Mouse (Mus musculus): ENCODE data around the gene Hira. TPM values are rescaled to one million over a fixed set of nuclear protein-coding genes. Genes with fewer than 3 reads are reported as not detected.

Gene Hira
- polyA plus RNA-seq, 1 experiment, result 43.8 TPM

- no peak for TF ChIP-seq USF1 (IDR thresholded peaks at IDR 0.05; ENCODE audit: low read depth)
- no peak for TF ChIP-seq MAX (IDR thresholded peaks at IDR 0.05)
- no peak for TF ChIP-seq CEBPB (IDR thresholded peaks at IDR 0.05; ENCODE audit: low read depth)
- TF ChIP-seq MYOD1 (IDR thresholded peaks at IDR 0.05; ENCODE audit: control insufficient read depth, insufficient read length, low read depth), result no peak
- no peak for TF ChIP-seq FOSL1 (IDR thresholded peaks at IDR 0.05; ENCODE audit: insufficient read depth, low read length, poor library complexity, severe bottlenecking)
- no peak for TF ChIP-seq CTCF (IDR thresholded peaks at IDR 0.05; ENCODE audit: control insufficient read depth, insufficient read depth, insufficient read length)
- no peak for TF ChIP-seq MYOG (IDR thresholded peaks at IDR 0.05; ENCODE audit: control insufficient read depth, extremely low read depth, insufficient read length)
- H3K4me3 ChIP-seq (ENCODE audit: insufficient read depth, poor library complexity, severe bottlenecking), result no peak overlapping the region
- H3K79me2 ChIP-seq (ENCODE audit: control insufficient read depth, insufficient read depth), result no peaks in the 10 kb centered on the region
- no peaks in the 10 kb centered on the region for H3K36me3 ChIP-seq (ENCODE audit: control insufficient read depth, insufficient read depth)
- no peaks in the 10 kb centered on the region for H3K79me3 ChIP-seq (ENCODE audit: low read depth)
- H3K27me3 ChIP-seq (ENCODE audit: control insufficient read depth, insufficient read depth, insufficient read length), result no peaks in the 10 kb centered on the region
- no peak overlapping the region for H3ac ChIP-seq (ENCODE audit: control insufficient read depth, insufficient read length, low read depth)
These were observed 133.9 kb downstream of the Hira start for GRCm38 (mm10) chr16:19010710-19011109.

GRCm38 (mm10) chr16:19013550-19013949, 136.7 kb downstream of the Hira start:
- H3K4me3 ChIP-seq (ENCODE audit: insufficient read depth, poor library complexity, severe bottlenecking), result no peak overlapping the region
- H3ac ChIP-seq (ENCODE audit: control insufficient read depth, insufficient read length, low read depth), result no peak overlapping the region
- no peaks in the 10 kb centered on the region for H3K27me3 ChIP-seq (ENCODE audit: control insufficient read depth, insufficient read depth, insufficient read length)
- H3K36me3 ChIP-seq (ENCODE audit: control insufficient read depth, insufficient read depth), result no peaks in the 10 kb centered on the region
- TF ChIP-seq MYOG (IDR thresholded peaks at IDR 0.05; ENCODE audit: control insufficient read depth, extremely low read depth, insufficient read length), result no peak
- no peak for TF ChIP-seq CEBPB (IDR thresholded peaks at IDR 0.05; ENCODE audit: low read depth)
- TF ChIP-seq FOSL1 (IDR thresholded peaks at IDR 0.05; ENCODE audit: insufficient read depth, low read length, poor library complexity, severe bottlenecking), result no peak
- no peak for TF ChIP-seq MAX (IDR thresholded peaks at IDR 0.05)
- TF ChIP-seq MYOD1 (IDR thresholded peaks at IDR 0.05; ENCODE audit: control insufficient read depth, insufficient read length, low read depth), result no peak
- no peak for TF ChIP-seq CTCF (IDR thresholded peaks at IDR 0.05; ENCODE audit: control insufficient read depth, insufficient read depth, insufficient read length)
- no peak for TF ChIP-seq USF1 (IDR thresholded peaks at IDR 0.05; ENCODE audit: low read depth)
- no peaks in the 10 kb centered on the region for H3K79me3 ChIP-seq (ENCODE audit: low read depth)
- no peaks in the 10 kb centered on the region for H3K79me2 ChIP-seq (ENCODE audit: control insufficient read depth, insufficient read depth)

- TF ChIP-seq USF1 (IDR thresholded peaks at IDR 0.05; ENCODE audit: low read depth), result no peak
- TF ChIP-seq FOSL1 (IDR thresholded peaks at IDR 0.05; ENCODE audit: insufficient read depth, low read length, poor library complexity, severe bottlenecking), result no peak
- TF ChIP-seq MYOD1 (IDR thresholded peaks at IDR 0.05; ENCODE audit: control insufficient read depth, insufficient read length, low read depth), result no peak
- no peak for TF ChIP-seq CTCF (IDR thresholded peaks at IDR 0.05; ENCODE audit: control insufficient read depth, insufficient read depth, insufficient read length)
- no peak for TF ChIP-seq MAX (IDR thresholded peaks at IDR 0.05)
- no peak for TF ChIP-seq MYOG (IDR thresholded peaks at IDR 0.05; ENCODE audit: control insufficient read depth, extremely low read depth, insufficient read length)
- no peak for TF ChIP-seq CEBPB (IDR thresholded peaks at IDR 0.05; ENCODE audit: low read depth)
- H3K27me3 ChIP-seq (ENCODE audit: control insufficient read depth, insufficient read depth, insufficient read length), result no peaks in the 10 kb centered on the region
- no peak overlapping the region for H3ac ChIP-seq (ENCODE audit: control insufficient read depth, insufficient read length, low read depth)
- no peaks in the 10 kb centered on the region for H3K79me3 ChIP-seq (ENCODE audit: low read depth)
- no peak overlapping the region for H3K4me3 ChIP-seq (ENCODE audit: insufficient read depth, poor library complexity, severe bottlenecking)
- H3K79me2 ChIP-seq (ENCODE audit: control insufficient read depth, insufficient read depth), result no peaks in the 10 kb centered on the region
- no peaks in the 10 kb centered on the region for H3K36me3 ChIP-seq (ENCODE audit: control insufficient read depth, insufficient read depth)
These were observed 137.8 kb downstream of the Hira start for GRCm38 (mm10) chr16:19014650-19015049.

Other genes with a start within 250 kb of the Hira start
- 74.2 TPM for gene Sept5, start 247.1 kb upstream of the Hira start, polyA plus RNA-seq (2012; fragmentation: generic; extraction: Trizol)
- gene Cldn5, start 100.2 kb upstream of the Hira start, polyA plus RNA-seq (2012; fragmentation: generic; extraction: Trizol), result 0.02 TPM
- gene Ufd1, start 65.3 kb upstream of the Hira start, polyA plus RNA-seq (2012; fragmentation: generic; extraction: Trizol), result 35.5 TPM
- gene Cdc45, start 65.0 kb upstream of the Hira start, polyA plus RNA-seq (2012; fragmentation: generic; extraction: Trizol), result 52.1 TPM
- gene 2510002D24Rik, start 40.5 kb upstream of the Hira start, polyA plus RNA-seq (2012; fragmentation: generic; extraction: Trizol), result 1.5 TPM
- not detected for gene Gm28539, start 40.5 kb upstream of the Hira start, polyA plus RNA-seq (2012; fragmentation: generic; extraction: Trizol)
- 62.7 TPM for gene Mrpl40, start 175 bp upstream of the Hira start, polyA plus RNA-seq (2012; fragmentation: generic; extraction: Trizol)